Mouse (Mus musculus): ENCODE data around the gene Chd6. TPM values are rescaled to one million over a fixed set of nuclear protein-coding genes. Genes with fewer than 3 reads are reported as not detected.

The Chd6 gene
- total RNA-seq, 2 experiments from 2014 or later, result 53.4 to 54.2 TPM

GRCm38 (mm10) chr2:161090200-161090599, 18.7 kb downstream of the Chd6 start:
- intact Hi-C loops (cut with DNase I), result no loop called here
- no peak for DNase-seq (ENCODE audit: extremely low spot score in 1 of 2, low spot score in 2 of 2)

DNA sequence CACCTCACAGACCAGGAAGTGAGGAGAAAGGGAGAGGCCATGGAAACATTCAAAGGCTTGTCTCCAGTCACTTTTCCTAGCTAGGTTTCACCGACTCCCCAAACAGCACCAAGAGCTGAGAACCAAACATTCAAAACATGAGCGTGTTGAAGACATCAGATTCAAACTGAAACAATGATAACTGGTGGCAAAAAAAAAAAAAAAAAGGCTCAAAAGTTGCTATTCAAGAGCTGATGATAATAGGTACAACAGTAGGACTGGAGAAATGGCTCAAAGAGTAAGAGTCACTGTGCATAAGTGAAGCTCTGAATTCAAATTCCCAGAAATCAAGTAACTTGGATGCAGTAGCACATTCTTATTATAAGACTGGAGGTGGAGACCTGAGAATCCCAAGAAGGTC, 30.3 kb downstream of the Chd6 start:
- DNase-seq (ENCODE audit: extremely low spot score in 1 of 2, low spot score in 2 of 2), result no peak
- intact Hi-C loops (cut with DNase I), result no loop called here

DNA sequence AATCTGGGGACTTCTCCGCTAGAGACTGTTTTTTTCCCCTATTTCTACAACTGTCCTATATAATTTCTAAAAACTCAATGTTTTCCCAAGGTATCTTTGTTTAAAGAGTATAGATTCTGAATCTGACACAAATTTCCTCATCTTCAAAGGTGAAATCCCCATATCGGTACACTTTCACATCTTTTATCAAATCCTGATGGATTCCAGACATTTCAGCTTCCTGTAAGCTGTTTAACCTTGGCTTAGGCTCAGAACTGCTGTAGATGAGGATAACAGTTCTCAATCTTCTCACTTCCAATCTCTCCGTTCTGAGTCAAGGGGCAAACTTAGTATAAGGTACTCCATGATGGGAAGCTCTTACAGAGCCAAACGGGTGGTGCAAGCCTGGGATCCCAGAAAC, 32.6 kb downstream of the Chd6 start:
- no peak for DNase-seq (ENCODE audit: extremely low spot score in 1 of 2, low spot score in 2 of 2)
- intact Hi-C loops (cut with DNase I), result no loop called here

DNA sequence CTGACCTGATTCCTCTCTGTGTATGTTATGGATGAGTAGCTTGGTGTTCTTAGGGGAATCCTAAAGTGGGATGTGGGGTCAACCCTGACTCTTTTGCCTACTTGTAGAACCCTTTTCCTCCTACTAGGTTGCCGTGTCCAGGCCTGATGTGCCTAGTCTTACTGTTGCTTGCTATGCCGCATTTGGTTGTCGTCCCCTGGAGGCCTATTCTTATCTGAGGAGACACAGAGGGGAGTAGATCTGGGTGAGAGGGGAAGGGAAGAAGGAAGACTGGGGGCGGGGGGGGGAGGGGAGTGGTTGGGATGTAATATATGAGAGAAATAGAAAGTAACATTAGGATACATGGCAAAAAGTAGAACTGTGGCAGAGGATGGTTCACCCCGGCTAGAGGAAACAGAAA, 33.3 kb downstream of the Chd6 start:
- DNase-seq (ENCODE audit: extremely low spot score in 1 of 2, low spot score in 2 of 2), result no peak
- intact Hi-C loops (cut with DNase I), result no loop called here

DNA sequence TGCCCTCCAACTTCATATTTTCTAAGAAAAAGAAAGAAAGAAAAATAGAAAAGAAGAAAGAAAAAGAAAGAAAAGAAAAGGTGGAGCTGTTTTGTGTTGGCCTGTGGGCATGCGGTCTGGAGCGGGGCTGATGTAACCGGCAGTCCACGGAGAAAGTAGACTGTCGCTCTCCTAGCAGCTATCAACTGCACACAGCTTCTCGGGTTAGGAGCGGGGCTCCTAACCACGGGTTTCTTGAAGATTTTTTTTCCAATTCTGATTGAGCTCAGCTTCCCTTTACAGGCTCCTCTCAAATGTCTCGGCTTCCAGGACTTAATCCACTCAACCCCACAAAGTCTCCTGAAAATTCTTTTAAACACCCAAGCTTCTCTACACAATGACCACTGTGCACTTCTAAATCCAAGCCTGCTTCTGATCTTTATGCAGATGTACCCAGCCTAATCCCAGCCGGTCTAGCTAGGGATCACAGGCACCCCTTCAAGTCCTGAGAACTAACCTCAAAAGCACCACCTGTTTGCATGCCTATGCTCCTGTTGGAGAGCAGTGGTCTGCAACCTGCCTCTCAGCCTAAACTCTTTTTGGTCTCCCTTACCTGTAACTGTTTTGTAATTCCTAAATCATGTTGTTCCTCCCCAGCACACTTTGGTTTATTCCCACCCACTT, 42.6 kb downstream of the Chd6 start:
- intact Hi-C loops (cut with DNase I), result no loop called here
- DNase-seq (ENCODE audit: extremely low spot score in 1 of 2, low spot score in 2 of 2), result no peak

DNA sequence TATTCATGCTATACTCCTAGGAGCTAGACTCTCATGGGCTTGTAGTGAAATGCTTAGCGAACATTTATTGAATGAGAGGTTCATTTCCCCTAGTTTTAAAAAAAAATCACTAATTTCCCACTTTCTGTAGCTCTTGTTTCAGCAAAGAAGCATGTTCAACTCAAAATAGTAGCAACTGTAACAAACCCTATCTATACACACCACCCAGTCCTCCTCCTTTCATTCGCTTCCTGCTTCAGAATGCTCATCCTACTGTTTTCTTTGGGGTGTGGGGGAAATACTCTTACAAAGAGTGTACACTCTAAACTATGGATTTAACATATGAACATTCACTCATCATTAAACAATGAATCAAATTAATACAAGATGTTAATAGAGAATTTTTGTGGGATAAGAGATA, 43.3 kb downstream of the Chd6 start:
- intact Hi-C loops (cut with DNase I), result no loop called here
- no peak for DNase-seq (ENCODE audit: extremely low spot score in 1 of 2, low spot score in 2 of 2)

DNA sequence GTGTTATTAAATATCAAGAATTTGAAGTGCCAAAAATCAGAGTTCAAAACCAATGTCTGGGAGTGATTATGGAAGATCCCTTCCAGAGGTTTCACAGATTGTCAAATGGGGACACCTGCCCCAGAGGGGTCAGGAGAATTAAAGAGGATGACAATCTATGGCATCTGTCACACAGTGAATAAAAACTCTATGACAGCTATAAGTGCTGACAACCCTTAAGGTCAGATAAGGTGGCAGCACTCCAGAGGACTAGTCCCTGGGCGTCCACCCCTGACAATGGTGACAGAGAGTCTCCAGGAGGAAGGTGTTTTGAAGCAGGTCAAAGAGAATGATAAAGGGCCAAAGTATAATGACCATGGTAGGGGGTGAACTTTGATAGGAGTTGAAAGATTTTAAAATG, 44.0 kb downstream of the Chd6 start:
- DNase-seq (ENCODE audit: extremely low spot score in 1 of 2, low spot score in 2 of 2), result no peak
- intact Hi-C loops (cut with DNase I), result no loop called here

- DNase-seq (ENCODE audit: extremely low spot score in 1 of 2, low spot score in 2 of 2), result no peak
- intact Hi-C loops (cut with DNase I), result no loop called here
Observed at GRCm38 (mm10) chr2:161058841-161059240, 50.0 kb downstream of the Chd6 start.

DNA sequence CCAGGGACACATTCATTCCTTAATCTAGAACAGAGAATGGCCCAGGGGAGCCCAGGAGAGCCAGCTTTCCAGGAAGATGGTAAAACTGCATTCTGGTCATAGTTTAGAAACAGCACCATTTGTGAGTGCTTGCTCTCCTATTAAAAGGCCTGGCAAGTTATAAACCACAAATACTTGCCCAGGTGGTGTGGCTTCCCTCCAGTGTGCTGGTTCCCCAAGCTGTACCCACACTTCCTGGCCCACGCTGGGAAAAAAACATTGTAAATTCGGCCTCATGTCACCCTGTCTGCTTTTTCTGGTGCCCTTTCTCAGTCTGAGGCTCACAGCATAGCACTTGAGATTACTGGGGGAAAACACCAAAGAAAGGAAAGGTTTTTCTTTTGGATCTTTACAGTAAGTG, 55.1 kb downstream of the Chd6 start:
- intact Hi-C loops (cut with DNase I), result no loop called here
- no peak for DNase-seq (ENCODE audit: extremely low spot score in 1 of 2, low spot score in 2 of 2)

GRCm38 (mm10) chr2:161052175-161052574, 56.7 kb downstream of the Chd6 start:
- DNase-seq (ENCODE audit: extremely low spot score in 1 of 2, low spot score in 2 of 2), result no peak
- intact Hi-C loops (cut with DNase I), result no loop called here

DNA sequence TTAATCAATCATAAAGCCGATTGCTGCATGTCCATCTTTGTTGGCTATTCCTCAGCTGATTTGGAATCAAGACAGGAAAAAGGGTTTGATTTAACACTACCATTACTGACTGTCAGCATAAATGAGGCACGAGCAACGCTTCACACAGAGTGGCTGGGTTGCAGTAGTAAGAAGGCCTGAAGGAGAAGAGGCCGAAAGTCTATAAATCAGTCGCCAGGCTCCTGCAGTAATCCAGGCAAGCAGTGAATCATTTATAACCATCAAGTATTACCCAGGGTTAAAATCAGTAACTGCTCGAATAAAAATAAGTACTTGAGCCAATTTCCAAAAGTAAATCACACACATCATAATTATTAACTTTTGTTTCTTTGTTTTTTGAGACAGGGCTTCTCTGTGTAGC, 59.4 kb downstream of the Chd6 start:
- intact Hi-C loops (cut with DNase I), result no loop called here
- DNase-seq (ENCODE audit: extremely low spot score in 1 of 2, low spot score in 2 of 2), result no peak

GRCm38 (mm10) chr2:161044492-161045201, 64.2 kb downstream of the Chd6 start:
- intact Hi-C loops (cut with DNase I), result loop anchor here (5.0 kb wide), 1 partner anchor 63 kb away; the partner anchor contains the start of gene Chd6
- peak in 1 of 2 experiments; percentile 49 for DNase-seq (ENCODE audit: extremely low spot score in 1 of 2, low spot score in 2 of 2)

- no peak for DNase-seq (ENCODE audit: extremely low spot score in 1 of 2, low spot score in 2 of 2)
- intact Hi-C loops (cut with DNase I), result loop anchor here (5.0 kb wide), 1 partner anchor 64 kb away; the partner anchor contains the start of gene Chd6
Observed at GRCm38 (mm10) chr2:161042874-161043273, 66.0 kb downstream of the Chd6 start.

DNA sequence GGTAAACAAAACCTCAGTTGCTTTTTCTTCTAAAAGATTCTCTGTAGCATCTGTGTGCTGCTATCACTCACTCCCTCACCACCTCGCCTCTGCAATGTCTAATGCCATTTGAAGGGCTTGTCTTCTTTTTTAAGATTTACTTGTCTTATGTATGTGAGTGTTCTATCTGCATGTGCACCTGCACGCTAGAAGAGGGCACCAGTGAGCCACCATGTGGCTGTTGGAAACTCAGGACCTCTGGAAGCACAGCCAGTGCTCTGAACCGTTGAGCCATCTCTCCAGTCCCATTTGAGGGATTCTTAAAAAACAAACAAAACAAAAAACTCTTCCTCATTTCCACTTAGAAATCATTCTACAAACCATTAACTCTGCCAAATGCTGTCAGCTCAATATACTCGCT, 68.1 kb downstream of the Chd6 start:
- DNase-seq (ENCODE audit: extremely low spot score in 1 of 2, low spot score in 2 of 2), result no peak
- intact Hi-C loops (cut with DNase I), result loop anchor here (5.0 kb wide), 1 partner anchor 67 kb away; the partner anchor contains the start of gene Chd6

DNA sequence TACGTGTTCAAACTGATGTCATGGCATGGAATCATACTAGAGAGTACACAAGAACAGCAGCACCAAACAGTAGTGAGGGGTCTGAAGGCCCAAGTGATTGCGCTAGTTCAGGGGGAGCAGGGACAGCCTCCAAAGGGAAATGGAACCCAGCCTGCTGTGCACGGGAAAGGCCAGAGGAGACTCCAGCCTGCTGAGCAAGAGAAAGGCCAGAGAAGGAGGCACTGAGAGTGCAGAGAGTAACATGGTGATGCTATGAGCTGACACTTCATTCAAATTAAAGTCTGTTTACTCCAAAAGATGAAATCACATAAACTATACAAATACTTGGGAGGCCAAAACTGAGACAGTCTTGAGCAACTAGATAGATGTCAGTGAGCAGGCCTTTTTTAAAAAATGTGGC, 71.1 kb downstream of the Chd6 start:
- DNase-seq (ENCODE audit: extremely low spot score in 1 of 2, low spot score in 2 of 2), result no peak
- intact Hi-C loops (cut with DNase I), result no loop called here

- no peak for DNase-seq (ENCODE audit: extremely low spot score in 1 of 2, low spot score in 2 of 2)
- intact Hi-C loops (cut with DNase I), result no loop called here
Observed at GRCm38 (mm10) chr2:161033141-161033540, 75.7 kb downstream of the Chd6 start.

GRCm38 (mm10) chr2:161032394-161032793, 76.5 kb downstream of the Chd6 start:
- DNase-seq (ENCODE audit: extremely low spot score in 1 of 2, low spot score in 2 of 2), result peak in 1 of 2 experiments; percentile 22
- intact Hi-C loops (cut with DNase I), result no loop called here

GRCm38 (mm10) chr2:161024606-161025005, 84.3 kb downstream of the Chd6 start:
- intact Hi-C loops (cut with DNase I), result no loop called here

GRCm38 (mm10) chr2:161017913-161018312, 91.0 kb downstream of the Chd6 start:
- intact Hi-C loops (cut with DNase I), result no loop called here
- DNase-seq (ENCODE audit: extremely low spot score in 1 of 2, low spot score in 2 of 2), result peak in 1 of 2 experiments; percentile 17

More at GRCm38 (mm10) chr2:161024606-161025005, 84.3 kb downstream of the Chd6 start:
- no peak for DNase-seq (ENCODE audit: extremely low spot score in 1 of 2, low spot score in 2 of 2)

GRCm38 (mm10) chr2:161012577-161013251, 96.2 kb downstream of the Chd6 start:
- intact Hi-C loops (cut with DNase I), result no loop called here
- DNase-seq (ENCODE audit: extremely low spot score in 1 of 2, low spot score in 2 of 2), result no peak
